Mouse (Mus musculus): ENCODE results near the gene Cped1.
A peak's percentile ranks its signal among the peaks of the same experiment; 100 is the strongest.
"Not testable (repeated sequence)": the region's sequence is repeated elsewhere in the genome, so short reads cannot be mapped to it uniquely, and the experiment has no call there.

Gene Cped1

DNA sequence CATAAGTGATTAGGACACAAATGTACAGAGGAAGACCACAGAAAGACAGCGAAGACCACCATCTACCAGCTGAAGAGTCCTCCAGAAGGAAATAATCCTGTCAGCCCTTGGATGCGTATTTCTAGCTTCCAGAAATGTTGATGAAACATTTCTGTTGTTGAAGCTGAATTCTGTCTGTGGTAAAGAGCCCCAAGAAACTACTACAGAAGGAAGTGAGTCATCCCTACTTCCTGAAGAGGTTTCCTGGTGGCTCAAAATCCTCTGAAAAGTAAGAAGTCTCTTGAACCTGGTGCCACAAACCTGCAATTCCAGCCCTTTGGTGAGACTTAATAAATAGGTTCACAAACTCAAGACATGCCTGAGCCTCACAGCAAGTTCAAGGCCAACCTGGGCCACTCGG, 245.5 kb downstream of the Cped1 start:
- DNase-seq (ENCODE audit: low spot score): no peak

DNA sequence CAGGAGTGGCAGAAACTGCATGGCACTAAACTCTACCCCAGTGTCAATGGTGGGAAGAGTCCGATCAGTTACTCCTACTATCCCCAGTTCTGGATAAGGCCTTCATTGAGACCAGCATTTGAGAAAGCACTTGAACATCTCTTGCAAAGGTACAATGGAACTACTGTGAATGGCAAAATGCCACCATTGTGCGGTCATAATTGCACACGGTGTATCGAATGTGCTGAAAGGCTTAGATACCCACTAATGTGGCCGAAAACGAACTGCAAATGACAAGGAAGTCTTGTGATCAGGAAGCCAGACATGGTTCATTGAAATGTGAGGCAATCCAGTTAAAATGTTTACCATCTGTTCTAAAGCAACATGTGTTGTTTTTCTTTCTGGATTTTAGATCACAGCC, 247.8 kb downstream of the Cped1 start:
- no peak for DNase-seq (ENCODE audit: low spot score)

DNA sequence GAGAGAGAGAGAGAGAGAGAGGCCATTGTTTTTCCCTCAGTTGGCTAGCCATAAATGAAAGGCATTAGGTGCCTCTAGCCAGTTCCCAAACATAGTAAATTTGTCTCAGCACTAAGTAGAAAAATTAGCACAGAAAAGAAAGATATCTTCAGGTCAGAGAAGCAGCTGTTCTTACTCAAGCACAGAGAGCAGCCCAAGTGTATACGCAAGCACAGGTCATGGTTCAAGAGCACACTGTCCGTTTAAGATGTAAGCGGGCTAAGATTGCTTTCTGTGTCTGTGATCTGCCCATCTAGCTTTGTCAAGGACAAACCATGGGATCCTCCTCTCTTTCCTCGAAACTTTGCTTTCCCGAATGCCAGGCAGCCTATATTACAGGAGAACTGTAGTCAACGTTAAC, 249.4 kb downstream of the Cped1 start:
- DNase-seq (ENCODE audit: low spot score): no peak

DNA sequence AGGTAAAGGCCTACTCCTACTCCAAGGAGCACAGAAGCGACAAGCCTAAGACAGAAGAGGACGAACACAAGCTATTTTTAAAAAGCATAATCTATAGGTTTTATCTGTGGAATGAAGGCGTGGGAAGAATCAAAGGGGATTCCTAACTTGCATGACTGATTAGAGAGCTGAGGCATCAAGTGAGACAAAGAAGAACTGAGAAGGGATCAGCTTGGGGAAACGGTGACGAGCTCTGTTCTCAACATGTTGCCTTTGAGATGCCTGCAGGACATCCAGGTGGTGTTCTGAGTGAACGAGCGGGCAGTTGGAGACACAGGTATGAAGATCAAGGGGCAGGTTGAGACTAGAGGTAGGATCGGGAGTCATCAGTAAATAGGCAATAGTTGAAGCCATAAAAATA, 257.6 kb downstream of the Cped1 start:
- no peak for DNase-seq (ENCODE audit: low spot score)

DNA sequence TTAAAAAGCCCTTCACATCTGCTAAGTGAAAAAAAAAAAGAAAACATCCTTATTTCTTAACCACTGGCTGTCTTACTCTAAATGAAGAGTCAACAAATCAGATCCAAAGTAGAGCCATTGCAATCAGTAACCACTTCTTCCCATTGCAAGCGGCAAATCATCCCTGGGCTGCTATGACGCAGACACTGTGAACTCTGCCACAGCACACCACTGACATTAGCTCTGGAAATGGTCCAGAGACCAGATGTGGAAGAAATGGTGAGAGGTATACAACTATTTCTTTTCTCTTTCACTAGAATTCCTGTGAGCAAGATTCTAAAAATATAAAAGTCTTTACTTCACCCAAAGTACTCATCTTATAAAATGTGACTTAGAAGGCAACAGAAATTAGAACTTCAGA, 261.0 kb downstream of the Cped1 start:
- DNase-seq (ENCODE audit: low spot score): no peak

DNA sequence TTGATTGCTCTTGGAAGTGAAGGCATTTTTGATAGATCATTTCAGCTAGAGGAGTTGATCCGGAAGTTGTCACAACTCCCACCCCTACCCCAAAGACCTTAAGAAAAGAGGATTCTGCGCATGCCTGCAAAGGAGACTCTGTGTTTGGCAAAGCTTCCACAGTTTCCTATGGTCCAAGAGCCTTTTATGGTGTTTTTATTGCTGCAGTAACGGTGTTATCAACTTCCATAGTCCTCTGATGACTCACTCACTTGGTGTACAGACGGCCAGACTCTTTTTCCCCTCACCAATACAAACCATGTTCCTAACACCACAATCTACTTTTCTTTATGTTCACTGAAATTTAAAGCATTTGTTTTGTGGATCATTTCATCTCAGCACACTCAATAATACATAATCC, 273.1 kb downstream of the Cped1 start:
- DNase-seq (ENCODE audit: low spot score): no peak

DNA sequence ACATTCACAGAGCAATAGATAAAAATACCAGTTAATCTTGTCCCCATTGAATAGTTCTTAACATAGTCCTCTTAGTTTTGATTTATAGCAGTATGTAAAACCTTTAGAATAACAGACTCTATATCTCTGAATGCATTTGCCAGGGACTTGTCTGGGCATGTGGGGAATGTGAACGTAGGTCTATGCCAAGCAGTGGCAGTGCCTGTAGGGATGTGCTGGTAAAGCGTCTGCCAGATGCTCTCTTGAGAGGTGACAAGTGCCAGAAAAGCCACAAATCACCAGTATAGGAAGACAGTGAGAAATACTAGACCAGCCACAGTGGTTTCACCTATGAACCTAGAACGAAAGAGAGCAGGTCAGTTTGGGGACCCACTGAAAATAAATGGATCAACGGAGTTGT, 276.8 kb downstream of the Cped1 start:
- DNase-seq (ENCODE audit: low spot score): no peak

DNA sequence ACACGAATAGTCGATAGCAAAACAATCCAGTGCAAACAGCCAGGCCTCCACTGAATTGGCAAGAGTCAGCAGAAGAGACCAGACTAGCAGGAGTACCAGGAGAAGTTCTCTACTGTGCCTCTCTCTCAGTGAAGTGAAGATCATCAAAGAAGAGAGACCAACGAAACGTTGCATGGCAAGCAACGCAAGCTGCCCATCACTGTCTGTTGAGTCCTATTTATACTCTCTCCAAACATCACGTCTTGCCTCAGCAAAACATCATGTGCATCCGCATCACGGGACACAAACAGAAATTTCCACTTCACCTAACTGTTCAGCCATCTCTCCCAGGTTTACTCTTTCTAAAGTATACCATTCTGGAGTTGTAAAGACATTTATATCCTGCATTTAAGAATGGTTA, 278.4 kb downstream of the Cped1 start:
- not testable (repeated sequence) for DNase-seq (ENCODE audit: low spot score)

DNA sequence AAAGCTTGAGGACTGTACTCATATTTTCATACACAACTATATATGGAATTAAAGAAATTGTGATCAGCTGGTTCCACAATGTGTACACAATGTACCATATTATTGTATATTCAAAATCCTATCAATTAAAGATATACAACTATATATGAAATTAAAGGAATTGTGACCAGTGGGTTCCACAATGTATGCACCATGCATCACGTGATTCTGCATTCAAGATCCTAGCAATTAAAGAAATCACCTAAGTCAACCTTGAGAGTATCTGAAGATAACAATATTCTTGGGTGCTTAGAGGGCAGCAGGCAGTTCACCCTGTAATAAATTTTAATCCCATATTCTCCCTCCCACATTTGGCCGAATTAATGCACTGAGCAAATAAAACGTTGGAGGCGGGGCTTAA, 280.3 kb downstream of the Cped1 start:
- DNase-seq (ENCODE audit: low spot score): no peak

DNA sequence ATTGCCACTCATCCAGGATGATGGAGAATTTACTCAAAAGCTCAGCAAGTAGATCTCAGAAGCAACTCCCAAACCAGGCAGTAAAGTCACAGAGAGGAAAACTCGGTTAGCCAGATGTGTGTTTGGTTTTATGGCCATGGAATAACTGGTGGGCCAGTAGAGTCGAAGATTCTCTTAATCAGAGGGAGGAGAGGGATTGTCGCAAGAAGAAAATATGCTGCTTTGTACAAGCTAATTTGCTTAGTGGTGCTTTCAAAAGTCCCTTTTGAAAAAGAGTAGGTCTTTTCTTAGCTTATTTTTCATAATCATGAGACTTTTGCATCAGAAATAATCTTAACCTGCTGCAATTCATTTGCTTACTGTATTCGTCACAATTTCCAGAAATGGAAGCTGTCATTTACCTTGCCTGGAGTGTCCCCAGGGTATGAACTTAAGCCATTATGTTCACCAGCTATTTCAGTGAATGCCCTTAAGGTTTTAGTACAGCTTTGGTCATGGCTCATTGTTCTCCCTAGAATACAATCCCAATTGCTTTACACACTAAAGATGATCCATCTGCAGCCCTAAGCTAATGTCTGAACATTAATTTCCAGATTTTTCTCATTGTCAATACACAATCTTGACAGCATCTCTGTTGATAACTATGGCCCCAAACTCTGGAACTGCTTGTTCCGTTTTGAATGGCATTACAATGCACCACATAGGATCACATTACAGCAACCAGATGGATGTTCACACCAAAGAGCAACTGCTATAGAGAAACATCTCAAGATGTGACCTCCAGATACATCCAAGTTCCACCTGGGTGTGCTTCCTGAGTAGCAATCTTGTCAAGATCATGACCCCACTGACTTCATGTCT, 282.3 kb downstream of the Cped1 start:
- DNase-seq (ENCODE audit: low spot score): no peak

DNA sequence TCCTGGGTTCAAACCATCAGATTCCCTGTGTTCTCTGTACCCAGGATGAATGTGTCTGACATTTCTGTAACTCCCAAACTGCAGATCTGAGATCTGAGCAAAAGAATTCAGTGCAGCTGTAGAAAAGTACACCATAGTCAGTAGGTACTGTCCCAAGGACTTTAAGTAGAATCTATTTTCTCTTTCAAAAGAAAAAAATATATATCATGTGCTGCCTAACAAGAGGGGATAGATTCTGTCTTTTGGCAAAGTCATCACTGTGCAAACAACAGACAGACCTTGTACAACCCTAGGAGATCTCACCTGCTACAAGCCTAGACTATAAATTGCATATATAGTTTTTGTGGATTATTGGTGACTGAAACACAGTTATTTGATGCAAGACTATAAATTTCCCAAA, 283.0 kb downstream of the Cped1 start:
- no peak for DNase-seq (ENCODE audit: low spot score)

DNA sequence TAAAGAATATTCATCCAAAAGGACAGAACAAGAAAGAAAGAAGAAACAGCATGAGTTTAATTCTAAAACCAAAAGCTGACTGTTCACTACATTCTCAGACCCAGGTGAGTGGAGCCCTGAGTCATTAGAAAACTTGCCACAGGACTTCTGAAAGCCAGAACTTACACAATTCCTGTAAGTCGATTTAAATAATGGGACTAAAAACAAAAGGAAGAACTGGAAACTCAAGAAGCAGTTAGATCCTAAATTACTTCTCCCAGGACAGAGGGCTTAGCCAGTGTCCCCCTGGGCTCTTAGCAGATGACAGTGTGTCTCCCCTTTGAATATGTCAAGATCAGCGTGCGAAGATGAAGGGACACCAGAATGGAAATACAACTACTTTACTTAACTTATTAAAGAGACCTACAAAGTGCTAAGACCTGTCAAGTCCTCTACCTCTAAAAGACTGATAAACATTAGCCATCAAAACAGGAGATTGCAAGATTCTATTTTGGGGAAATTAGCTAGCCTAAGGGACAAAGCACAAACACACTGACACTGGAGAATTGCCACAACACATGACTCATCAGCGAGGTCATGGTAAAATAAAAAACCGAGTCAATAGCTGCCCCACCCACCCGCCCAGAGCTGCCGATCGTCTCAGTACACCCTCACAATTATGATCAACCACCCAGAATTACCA, 284.3 kb downstream of the Cped1 start:
- DNase-seq (ENCODE audit: low spot score): no peak

DNA sequence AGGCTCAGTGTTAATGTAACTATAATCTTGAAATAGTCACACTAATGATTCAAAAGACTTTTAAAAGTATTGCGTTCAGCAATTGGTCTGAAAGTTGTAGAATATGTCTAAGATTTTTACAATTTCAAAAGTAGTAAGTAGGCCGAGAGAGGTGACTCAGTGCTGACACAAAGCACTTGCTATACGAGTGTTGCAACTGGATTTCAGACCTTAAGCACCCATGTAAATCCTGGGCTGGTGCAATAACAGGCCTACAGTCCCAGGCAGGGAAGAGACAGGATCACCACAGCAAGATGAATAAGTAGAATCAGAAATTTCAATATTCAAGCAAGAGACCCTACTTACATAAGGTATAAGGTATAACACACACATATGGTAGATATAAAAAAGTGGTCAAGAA, 292.2 kb downstream of the Cped1 start:
- DNase-seq (ENCODE audit: low spot score): no peak

DNA sequence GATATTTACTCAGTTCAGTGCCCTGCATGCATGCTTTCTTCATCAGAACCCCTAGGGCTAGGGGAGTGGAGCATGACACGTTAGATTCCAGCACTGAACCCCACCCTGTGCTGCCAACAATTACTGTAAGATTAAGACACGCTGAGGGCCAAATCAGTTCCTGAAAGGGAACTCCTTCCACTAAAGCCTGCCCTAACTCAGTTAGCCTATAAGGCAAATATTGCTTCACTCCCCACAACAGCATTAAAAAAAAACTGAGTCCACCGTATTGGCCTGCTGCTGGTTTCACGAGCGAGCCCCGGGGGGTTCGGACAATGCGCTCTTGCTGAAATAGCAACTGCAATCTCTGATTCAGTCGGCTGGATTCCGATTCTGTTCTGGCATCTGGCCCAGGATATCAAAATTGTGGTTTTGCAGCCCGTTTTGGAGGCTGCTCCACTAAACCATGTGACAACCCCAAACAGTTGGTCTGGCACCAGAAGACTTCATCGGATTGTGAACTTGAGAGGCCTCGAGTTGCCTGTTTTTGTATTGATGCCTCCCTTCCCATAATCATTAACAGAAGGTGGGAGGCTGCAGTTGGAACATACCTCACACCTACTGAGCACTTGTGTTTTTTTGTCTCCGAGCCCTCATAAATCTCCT, 294.6 kb downstream of the Cped1 start:
- DNase-seq (ENCODE audit: low spot score): no peak

DNA sequence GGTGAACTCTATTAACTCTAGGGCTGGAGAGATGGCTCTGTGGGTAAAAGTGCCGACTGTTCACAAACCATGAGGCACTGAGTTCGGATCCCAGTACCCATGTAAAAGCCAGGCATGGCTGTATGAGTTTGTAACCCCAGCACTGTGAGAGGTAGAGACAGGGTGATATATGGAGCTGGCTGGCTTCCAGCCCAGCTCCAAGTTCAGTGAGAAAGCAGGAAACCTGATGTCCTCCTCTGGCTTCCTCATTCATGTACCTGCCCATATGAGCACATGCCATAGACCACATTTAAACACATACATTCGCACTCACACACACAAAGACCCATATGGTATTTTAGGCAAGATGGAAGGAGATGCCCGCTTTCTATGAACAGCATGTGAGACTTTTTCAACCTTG, 296.7 kb downstream of the Cped1 start:
- no peak for DNase-seq (ENCODE audit: low spot score)

DNA sequence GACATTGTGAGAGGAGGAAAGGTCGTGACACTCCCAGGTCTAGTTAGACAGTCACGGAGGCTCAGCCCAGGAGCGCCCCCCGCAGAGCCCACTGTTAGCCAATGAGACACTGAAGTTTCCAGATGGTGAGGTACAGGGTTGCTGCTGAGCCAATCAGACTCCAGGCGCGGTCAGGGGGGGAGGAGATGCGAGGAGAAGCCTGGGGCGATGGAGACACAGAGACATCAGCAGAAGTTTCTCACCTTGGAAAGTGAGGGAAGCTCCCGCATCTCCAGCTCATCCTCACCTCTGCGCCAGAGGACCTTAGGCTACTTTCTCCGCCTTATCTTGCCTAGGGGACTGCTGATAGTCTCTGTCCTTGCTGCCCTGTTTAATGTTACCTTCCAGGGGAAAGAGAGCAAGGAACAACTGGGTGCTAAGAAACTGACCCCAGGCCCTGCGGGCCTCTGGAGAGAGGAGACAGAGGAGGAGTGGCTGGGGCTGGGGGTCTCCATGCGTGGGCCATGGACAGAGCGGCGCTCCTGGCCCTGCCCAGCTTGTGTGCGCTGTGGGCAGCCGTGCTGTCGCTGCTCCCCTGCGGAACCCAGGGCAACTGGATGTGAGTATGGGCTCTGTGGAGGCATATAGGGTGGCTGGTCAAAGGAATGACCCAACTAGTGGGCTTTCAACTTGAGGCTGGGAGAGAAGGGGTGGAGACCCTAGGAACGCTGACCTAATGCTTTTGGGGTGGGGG, 302.5 kb downstream of the Cped1 start, which contains the start of gene Wnt16:
TSS of gene Wnt16 (plus strand) at position 224 of the 733 bp plus-strand sequence.
- peak; percentile 11 for DNase-seq (ENCODE audit: low spot score)

DNA sequence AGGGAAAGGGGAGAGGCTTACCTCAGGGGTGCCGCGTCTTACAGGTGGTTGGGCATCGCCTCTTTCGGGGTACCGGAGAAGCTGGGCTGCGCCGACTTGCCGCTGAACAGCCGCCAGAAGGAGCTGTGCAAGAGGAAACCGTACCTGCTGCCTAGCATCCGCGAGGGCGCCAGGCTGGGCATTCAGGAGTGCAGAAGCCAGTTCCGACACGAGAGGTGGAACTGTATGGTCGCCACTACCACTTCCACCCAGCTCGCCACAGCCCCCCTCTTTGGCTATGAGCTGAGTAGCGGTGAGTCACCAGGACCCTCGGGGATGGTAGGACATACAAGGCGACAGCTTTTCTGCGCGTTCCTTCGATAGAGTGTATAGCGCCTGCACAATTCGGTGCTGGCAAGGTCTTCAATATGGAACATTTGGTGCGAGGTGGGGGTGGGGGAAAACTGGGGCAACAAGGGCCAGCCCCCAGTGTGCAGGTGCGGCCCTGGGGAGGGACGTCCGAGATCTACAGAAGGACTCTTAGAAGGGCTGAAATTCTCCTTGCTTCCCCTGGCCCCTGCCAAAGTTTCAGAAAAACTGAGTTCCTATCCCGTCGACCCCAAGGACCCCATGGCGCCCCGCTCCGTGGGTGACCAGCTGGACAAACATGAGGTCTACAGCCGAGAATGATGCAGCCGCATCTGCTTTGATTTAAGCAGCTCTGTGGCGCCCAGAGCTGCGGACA, 303.2 kb downstream of the Cped1 start:
- no peak for DNase-seq (ENCODE audit: low spot score)

DNA sequence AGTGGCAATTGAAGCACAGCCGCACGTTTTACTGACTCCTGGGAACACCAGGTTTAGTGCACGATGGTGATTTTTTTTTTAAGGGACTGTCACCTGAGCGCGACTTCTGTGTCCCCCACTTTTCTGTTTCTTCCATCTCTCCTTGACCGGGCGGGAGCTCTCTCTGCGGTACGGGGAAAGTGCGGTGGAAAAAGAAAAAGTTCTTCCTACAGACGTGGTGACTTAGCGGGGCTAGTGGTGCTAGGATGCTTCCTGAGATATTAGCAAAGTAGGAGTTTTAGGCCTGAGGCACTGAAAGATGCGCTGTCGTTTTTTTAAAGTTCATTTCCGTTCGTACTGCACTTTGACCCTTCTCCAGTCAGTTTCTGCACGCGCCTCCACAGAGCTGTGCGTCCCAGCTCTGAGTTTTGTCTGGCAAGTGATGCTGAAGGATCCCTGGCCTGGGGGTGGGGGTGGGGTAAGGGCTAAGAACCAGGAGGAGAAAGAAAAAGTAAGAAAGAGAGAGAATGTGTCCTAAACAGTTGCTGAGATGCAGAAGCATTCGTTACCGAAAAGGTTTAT, 303.8 kb downstream of the Cped1 start:
- DNase-seq (ENCODE audit: low spot score): no peak

DNA sequence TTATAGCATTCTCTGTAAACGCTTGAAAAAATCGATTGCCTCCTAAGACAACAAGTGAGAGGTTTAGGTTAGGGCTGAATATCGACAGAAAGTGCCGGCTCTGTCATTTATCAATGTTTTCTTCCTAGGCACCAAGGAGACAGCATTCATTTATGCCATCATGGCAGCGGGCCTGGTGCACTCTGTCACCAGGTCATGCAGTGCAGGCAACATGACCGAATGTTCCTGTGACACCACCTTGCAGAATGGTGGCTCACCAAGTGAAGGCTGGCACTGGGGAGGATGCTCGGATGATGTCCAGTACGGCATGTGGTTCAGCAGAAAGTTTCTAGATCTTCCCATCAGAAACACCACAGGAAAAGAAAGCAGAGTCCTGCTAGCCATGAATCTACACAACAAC, 305.1 kb downstream of the Cped1 start:
- DNase-seq (ENCODE audit: low spot score): no peak

DNA sequence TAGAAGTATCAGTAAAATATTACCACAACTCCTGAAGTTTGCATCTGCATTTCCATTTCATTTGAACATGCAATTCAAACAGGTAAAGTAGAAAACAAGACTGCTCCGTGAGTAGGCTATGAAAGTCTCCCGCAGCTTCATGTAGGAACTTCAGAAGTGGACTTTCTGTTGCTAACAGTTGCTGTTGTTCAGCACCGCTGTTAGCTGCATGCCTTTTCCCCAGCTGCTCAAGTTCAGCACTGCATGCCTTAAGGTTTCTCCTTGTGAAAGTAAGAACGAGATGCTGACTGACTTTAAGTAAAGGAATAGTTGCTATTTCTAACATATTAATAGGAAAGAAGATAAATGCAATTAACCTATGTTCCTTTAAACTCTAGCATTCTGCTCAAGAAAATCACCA, 306.3 kb downstream of the Cped1 start:
- no peak for DNase-seq (ENCODE audit: low spot score)

DNA sequence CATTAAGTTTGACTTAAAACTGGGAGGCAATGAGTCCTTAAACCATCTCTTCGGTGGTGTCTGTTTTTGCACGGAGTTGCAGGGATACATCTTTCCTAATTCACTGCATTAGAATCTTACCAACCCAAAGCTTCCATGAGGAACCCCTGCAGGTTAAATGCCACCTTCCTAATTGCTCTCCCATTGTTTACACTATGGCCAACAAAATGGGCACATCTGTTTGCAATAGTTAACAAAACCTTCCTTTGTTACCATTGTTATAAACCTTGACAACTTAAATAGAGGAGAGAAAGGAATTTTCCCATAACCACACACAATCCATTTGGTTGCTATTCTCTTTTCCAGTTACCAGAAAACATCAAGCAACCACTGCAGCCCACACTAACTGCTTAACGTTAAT, 308.2 kb downstream of the Cped1 start:
- no peak for DNase-seq (ENCODE audit: low spot score)
